Mouse (Mus musculus) forebrain, postnatal 0 days (tissue): Measurements from ENCODE around the gene Col15a1. TPM values are rescaled to one million over a fixed set of nuclear protein-coding genes. Genes with fewer than 3 reads are reported as not detected.

ENCODE experiments used
- ATAC-seq: fragments of 200-750 bp; cut with Nextera tagmentation; 2 replicates; pipeline ENCODE4 v1.8.0; 2017; ENCODE audit warnings: mild to moderate bottlenecking, moderate library complexity
- DNase-seq: peaks from one replicate; pipeline ENCODE4 v3.0.0-alpha.2; 2015
- H3K27ac ChIP-seq: fragments of 300-500 bp; sonication (generic); 2 replicates; pipeline ENCODE4 v1.5.1; 2014; ENCODE audit warnings: low read depth, mild to moderate bottlenecking, antibody characterized with exemption, low read length, moderate library complexity, mixed read lengths
- H3K27me3 ChIP-seq: fragments of 300-500 bp; sonication (generic); 2 replicates; pipeline ENCODE4 v1.6.1; 2014; ENCODE audit warnings: mild to moderate bottlenecking, low read length, mixed read lengths; ENCODE audit not compliant: insufficient read depth
- H3K36me3 ChIP-seq: fragments of 300-500 bp; sonication (generic); 2 replicates; pipeline ENCODE4 v1.6.1; 2014; ENCODE audit warnings: mild to moderate bottlenecking, moderate library complexity; ENCODE audit not compliant: insufficient read depth
- H3K4me1 ChIP-seq: fragments of 300-500 bp; sonication (generic); 2 replicates; pipeline ENCODE4 v1.6.1; 2014; ENCODE audit warnings: antibody characterized with exemption; ENCODE audit not compliant: insufficient read depth
- H3K4me2 ChIP-seq: fragments of 300-500 bp; sonication (generic); 2 replicates; pipeline ENCODE4 v1.6.1; 2014; ENCODE audit warnings: low read depth, mild to moderate bottlenecking, moderate library complexity
- H3K4me3 ChIP-seq: fragments of 300-500 bp; sonication (generic); 2 replicates; pipeline ENCODE4 v1.5.1; 2014; ENCODE audit warnings: low read depth, low read length, mixed read lengths
- H3K9ac ChIP-seq: fragments of 300-500 bp; sonication (generic); 2 replicates; pipeline ENCODE4 v1.6.1; 2014; ENCODE audit warnings: mild to moderate bottlenecking
- H3K9me3 ChIP-seq: fragments of 300-500 bp; sonication (generic); 2 replicates; pipeline ENCODE4 v1.6.1; 2016; ENCODE audit warnings: low read length
- CTCF ChIP-seq: sonication (generic); IDR thresholded peaks from 2 replicates; pipeline ENCODE4 v1.5.1; 2016; ENCODE audit warnings: antibody characterized with exemption, control low read depth, low read depth
- WGBS: fragments of 180-500 bp; shearing (Covaris S2); extraction: QIAGEN DNeasy Blood & Tissue Kit; methylation state at CpG from one replicate; pipeline ENCODE4 v1.1.7; 2014; 5-methylcytosine and 5-hydroxymethylcytosine counted together
- polyA plus RNA-seq: library from polyadenylated mRNA; unstranded; fragments of >200 nt; fragmentation: Nextera tagmentation; extraction: Ambion mirVana; gene quantifications from 2 replicates; pipeline ENCODE4 v1.2.1, GENCODE M21; 2015
- total RNA-seq: library from RNA; depleted of rRNA; stranded (reverse); fragments of >200 nt; gene quantifications from 2 replicates; pipeline ENCODE4 v1.2.3, GENCODE M21; 2014

The Col15a1 gene
- total and polyA plus RNA-seq, 2 experiments from 2014 or later: 2.5 to 6.2 TPM

GRCm38 (mm10) chr4:47342632-47343031, 134.7 kb downstream of the Col15a1 start:
- no peak overlapping the region for H3K4me3 ChIP-seq
- no peaks in the 10 kb centered on the region for H3K27me3 ChIP-seq
- no peak overlapping the region for H3K4me2 ChIP-seq
- WGBS: 20% methylated on average over 8 of the region's 8 CpGs
- no peak for ATAC-seq
- H3K9me3 ChIP-seq: no peaks in the 10 kb centered on the region
- TF ChIP-seq CTCF: no peak
- no peaks in the 10 kb centered on the region for H3K36me3 ChIP-seq
- no peak overlapping the region for H3K27ac ChIP-seq
- H3K4me1 ChIP-seq: no peaks in the 10 kb centered on the region
- no peak for DNase-seq
- no peak overlapping the region for H3K9ac ChIP-seq

GRCm38 (mm10) chr4:47347022-47347421, 139.1 kb downstream of the Col15a1 start:
- no peaks in the 10 kb centered on the region; the same call in 1 of the 2 replicates for H3K4me1 ChIP-seq
- H3K9ac ChIP-seq: no peak overlapping the region
- DNase-seq: no peak
- no peak overlapping the region for H3K4me2 ChIP-seq
- no peak overlapping the region for H3K27ac ChIP-seq
- WGBS: 83% methylated on average over 4 of the region's 4 CpGs
- H3K4me3 ChIP-seq: no peak overlapping the region
- H3K36me3 ChIP-seq: no peaks in the 10 kb centered on the region
- H3K27me3 ChIP-seq: no peaks in the 10 kb centered on the region
- no peaks in the 10 kb centered on the region for H3K9me3 ChIP-seq
- TF ChIP-seq CTCF: no peak
- ATAC-seq: no peak

- H3K4me3 ChIP-seq: no peak overlapping the region
- no peak overlapping the region for H3K9ac ChIP-seq
- no peaks in the 10 kb centered on the region for H3K9me3 ChIP-seq
- H3K4me1 ChIP-seq: peaks cover 5% of the 10 kb centered on the region
- H3K27ac ChIP-seq: no peak overlapping the region
- H3K27me3 ChIP-seq: no peaks in the 10 kb centered on the region
- H3K4me2 ChIP-seq: no peak overlapping the region
- ATAC-seq (no peak), DNase-seq (no peak)
- H3K36me3 ChIP-seq: no peaks in the 10 kb centered on the region
- no peak for TF ChIP-seq CTCF
- WGBS: 32% methylated on average over 6 of the region's 6 CpGs
Measured at GRCm38 (mm10) chr4:47349759-47350158, 141.8 kb downstream of the Col15a1 start.

GRCm38 (mm10) chr4:47351386-47352049, 143.6 kb downstream of the Col15a1 start:
- Histone ChIP-seq H3K9me3 (no peaks in the 10 kb centered on the region), H3K4me2 (peak overlapping the region; percentile 94), H3K36me3 (no peaks in the 10 kb centered on the region), H3K4me3 (peak overlapping the region; percentile 87), H3K27me3 (no peaks in the 10 kb centered on the region), H3K9ac (no peak overlapping the region), H3K27ac (peak overlapping the region; percentile 85), H3K4me1 (peaks cover 6% of the 10 kb centered on the region)
- ATAC-seq (peak; percentile 18; the same call in 1 of the 2 replicates), DNase-seq (peak; percentile 68)
- 17% methylated on average over 9 of the region's 9 CpGs for WGBS
- peak; percentile 71 for TF ChIP-seq CTCF

- TF ChIP-seq CTCF: no peak
- no peaks in the 10 kb centered on the region for H3K27me3 ChIP-seq
- peak; percentile 64 for DNase-seq
- peak overlapping the region; percentile 85 for H3K27ac ChIP-seq
- H3K4me2 ChIP-seq: peak overlapping the region; percentile 94
- H3K4me1 ChIP-seq: peaks cover 6% of the 10 kb centered on the region
- no peaks in the 10 kb centered on the region for H3K36me3 ChIP-seq
- H3K9me3 ChIP-seq: no peaks in the 10 kb centered on the region
- peak overlapping the region; percentile 87 for H3K4me3 ChIP-seq
- WGBS: 2% methylated on average over 32 of the region's 32 CpGs
- peak overlapping the region; percentile 80 for H3K9ac ChIP-seq
- ATAC-seq: peak; percentile 5; the same call in 1 of the 2 replicates
Measured at GRCm38 (mm10) chr4:47352061-47352661, 144.2 kb downstream of the Col15a1 start.

- peak within 1 kb of the TSS; percentile 87 for H3K4me3 ChIP-seq
- H3K4me1 ChIP-seq: peaks cover 6% of the 10 kb centered on the region
- peak; percentile 96 for DNase-seq
- peak; percentile 98 for ATAC-seq
- no peaks in the 10 kb centered on the region for H3K9me3 ChIP-seq
- H3K36me3 ChIP-seq: no peaks in the 10 kb centered on the region
- no peak for TF ChIP-seq CTCF
- H3K9ac ChIP-seq: peak within 1 kb of the TSS; percentile 80
- under 1% methylated on average over 52 of the region's 65 CpGs for WGBS
- H3K27me3 ChIP-seq: no peaks in the 10 kb centered on the region
- peak within 1 kb of the TSS; percentile 94 for H3K4me2 ChIP-seq
- H3K27ac ChIP-seq: peak within 1 kb of the TSS; percentile 85
Measured at GRCm38 (mm10) chr4:47352803-47353388, 144.9 kb downstream of the Col15a1 start, which contains the start of gene Tgfbr1. TSS of gene Tgfbr1 (plus strand) at chr4:47353222.
